Mouse (Mus musculus) neural tube, embryonic 11.5 days (tissue): ENCODE measurements at regions not wholly inside any gene's neighbourhood (a gene's known extent, or its start where the extent isn't known, plus 50 kb on each side); places are given as distances from the start of the nearest gene placed in this dataset.

Experiments
- ATAC-seq: fragments of 200-750 bp; cut with Nextera tagmentation; 2 replicates; pipeline ENCODE4 v1.8.0; 2017; ENCODE audit warnings: moderate number of reproducible peaks, mild to moderate bottlenecking, moderate TSS enrichment, moderate library complexity; ENCODE audit not compliant: insufficient read depth, low FRiP score, low TSS enrichment
- DNase-seq: peaks from one replicate; pipeline ENCODE4 v3.0.0-alpha.2; 2015; ENCODE audit warnings: low spot score
- H3K27ac ChIP-seq: fragments of 300-500 bp; sonication (generic); 2 replicates; pipeline ENCODE4 v1.5.1; 2014; ENCODE audit warnings: low read depth, mild to moderate bottlenecking, low read length
- H3K27me3 ChIP-seq: fragments of 300-500 bp; sonication (generic); 2 replicates; pipeline ENCODE4 v1.6.1; 2014; ENCODE audit warnings: mild to moderate bottlenecking, low read length, mixed read lengths; ENCODE audit not compliant: control insufficient read depth, insufficient read depth
- H3K36me3 ChIP-seq: fragments of 300-500 bp; sonication (generic); 2 replicates; pipeline ENCODE4 v1.6.1; 2014; ENCODE audit warnings: mild to moderate bottlenecking, low read length, moderate library complexity, mixed read lengths; ENCODE audit not compliant: control insufficient read depth, insufficient read depth
- H3K4me1 ChIP-seq: fragments of 300-500 bp; sonication (generic); 2 replicates; pipeline ENCODE4 v1.6.1; 2014; ENCODE audit warnings: low read length, mixed read lengths; ENCODE audit not compliant: control insufficient read depth, insufficient read depth
- H3K4me2 ChIP-seq: fragments of 300-500 bp; sonication (generic); 2 replicates; pipeline ENCODE4 v1.6.1; 2014; ENCODE audit warnings: low read depth, mild to moderate bottlenecking, moderate library complexity
- H3K4me3 ChIP-seq: fragments of 300-500 bp; sonication (generic); 2 replicates; pipeline ENCODE4 v1.5.1; 2014; ENCODE audit warnings: low read depth, low read length
- H3K9ac ChIP-seq: fragments of 300-500 bp; sonication (generic); 2 replicates; pipeline ENCODE4 v1.6.1; 2014; ENCODE audit warnings: mild to moderate bottlenecking, low read length
- H3K9me3 ChIP-seq: fragments of 300-500 bp; sonication (generic); 2 replicates; pipeline ENCODE4 v1.6.1; 2016; ENCODE audit warnings: low read length; ENCODE audit not compliant: control insufficient read depth
- WGBS: fragments of 180-500 bp; shearing (Covaris S2); extraction: QIAGEN DNeasy Blood & Tissue Kit; methylation state at CpG from one replicate; pipeline ENCODE4 v1.1.7; 2014; 5-methylcytosine and 5-hydroxymethylcytosine counted together

DNA sequence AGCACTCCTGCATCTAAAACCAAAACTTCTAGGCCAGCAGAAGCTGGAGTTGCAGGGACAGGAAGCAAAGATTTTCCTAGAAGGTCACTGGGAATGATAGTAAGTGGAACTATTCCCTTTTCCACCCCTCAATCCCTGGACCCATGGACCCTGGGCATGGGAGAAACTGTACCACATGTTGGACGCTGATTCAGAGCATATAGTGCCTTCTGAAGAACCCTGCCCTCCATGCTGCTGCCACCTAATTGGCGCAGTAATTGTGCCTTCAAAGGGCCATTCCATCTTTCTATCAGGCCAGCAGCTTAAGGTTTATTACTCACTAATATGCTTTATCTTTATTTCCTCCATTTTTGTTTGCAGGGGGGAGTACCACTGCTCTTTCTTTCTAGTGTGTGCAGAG, 516.8 kb downstream of the Plekhb2 start:
- DNase-seq: no peak
- no peak for ATAC-seq
- Histone ChIP-seq H3K4me3 (no peak overlapping the region), H3K36me3 (no peaks in the 10 kb centered on the region), H3K9me3 (no peaks in the 10 kb centered on the region), H3K9ac (no peak overlapping the region), H3K4me2 (no peak overlapping the region), H3K27ac (no peak overlapping the region), H3K4me1 (no peaks in the 10 kb centered on the region), H3K27me3 (no peaks in the 10 kb centered on the region)
- WGBS: 86% methylated on average over 2 of the region's 2 CpGs

DNA sequence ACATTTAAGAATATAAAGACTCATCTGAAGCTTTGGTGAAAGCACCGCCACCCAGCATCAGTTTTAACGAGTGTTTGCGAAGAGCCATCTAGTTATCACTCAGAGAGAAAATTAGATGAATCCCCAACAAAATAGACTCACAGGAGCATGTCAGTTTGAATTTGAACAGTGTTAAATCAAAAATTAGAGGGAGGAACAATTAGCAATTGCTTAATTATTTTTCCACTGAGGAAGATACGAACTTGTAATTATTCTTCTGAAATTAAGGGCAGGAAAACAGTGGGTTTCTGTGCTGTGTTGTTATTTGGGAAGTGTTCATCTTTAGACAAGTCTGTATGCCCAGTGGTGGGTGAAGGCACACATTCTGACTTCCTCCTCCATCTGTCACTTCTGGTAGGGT, 523.0 kb downstream of the Plekhb2 start:
- H3K27ac ChIP-seq: no peak overlapping the region
- no peaks in the 10 kb centered on the region for H3K4me1 ChIP-seq
- no peak for ATAC-seq
- H3K36me3 ChIP-seq: no peaks in the 10 kb centered on the region
- H3K27me3 ChIP-seq: no peaks in the 10 kb centered on the region
- no peak overlapping the region for H3K4me2 ChIP-seq
- no peaks in the 10 kb centered on the region for H3K9me3 ChIP-seq
- no peak overlapping the region for H3K4me3 ChIP-seq
- H3K9ac ChIP-seq: no peak overlapping the region
- 92% methylated on average over 4 of the region's 4 CpGs for WGBS
- DNase-seq: no peak

DNA sequence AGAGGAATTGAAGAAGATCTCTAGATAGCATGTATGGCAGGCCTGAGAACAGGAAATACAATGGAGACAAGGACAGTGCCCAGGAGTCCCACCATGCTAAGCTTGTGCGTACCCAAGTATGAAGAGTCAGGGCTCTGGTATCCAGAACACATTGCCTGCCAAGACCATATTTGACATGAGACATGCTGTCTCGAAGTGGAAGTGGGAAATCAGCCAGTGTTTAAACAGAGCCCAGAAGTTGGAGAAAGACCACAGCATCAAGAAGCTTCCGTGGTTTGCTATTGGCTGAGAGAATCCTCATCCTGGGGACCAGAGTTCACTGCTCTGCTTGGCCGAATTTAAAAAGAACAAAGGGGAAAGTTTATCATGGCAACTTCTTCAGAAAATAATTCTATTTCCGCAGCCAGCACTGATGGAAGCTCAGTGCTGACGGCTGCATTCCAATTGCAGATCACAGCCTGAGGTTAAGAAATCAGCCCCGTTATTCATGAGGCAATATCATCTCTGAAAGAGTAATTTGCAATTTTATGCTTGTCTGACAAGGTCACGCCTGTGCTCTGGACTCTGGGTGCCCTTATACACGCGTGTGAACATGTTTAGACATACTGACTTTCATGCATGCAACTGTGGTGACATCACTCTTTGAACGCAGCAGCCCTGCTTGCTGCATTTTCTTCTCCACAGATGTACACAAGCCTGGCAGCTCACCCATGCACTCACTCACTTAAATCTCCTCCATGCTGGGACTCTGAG, 531.0 kb downstream of the Plekhb2 start:
- no peaks in the 10 kb centered on the region for H3K9me3 ChIP-seq
- H3K9ac ChIP-seq: no peak overlapping the region
- no peak overlapping the region for H3K27ac ChIP-seq
- DNase-seq: no peak
- no peaks in the 10 kb centered on the region for H3K4me1 ChIP-seq
- H3K27me3 ChIP-seq: no peaks in the 10 kb centered on the region
- H3K4me2 ChIP-seq: no peak overlapping the region
- no peaks in the 10 kb centered on the region for H3K36me3 ChIP-seq
- 79% methylated on average over 11 of the region's 11 CpGs for WGBS
- ATAC-seq: no peak
- H3K4me3 ChIP-seq: no peak overlapping the region

DNA sequence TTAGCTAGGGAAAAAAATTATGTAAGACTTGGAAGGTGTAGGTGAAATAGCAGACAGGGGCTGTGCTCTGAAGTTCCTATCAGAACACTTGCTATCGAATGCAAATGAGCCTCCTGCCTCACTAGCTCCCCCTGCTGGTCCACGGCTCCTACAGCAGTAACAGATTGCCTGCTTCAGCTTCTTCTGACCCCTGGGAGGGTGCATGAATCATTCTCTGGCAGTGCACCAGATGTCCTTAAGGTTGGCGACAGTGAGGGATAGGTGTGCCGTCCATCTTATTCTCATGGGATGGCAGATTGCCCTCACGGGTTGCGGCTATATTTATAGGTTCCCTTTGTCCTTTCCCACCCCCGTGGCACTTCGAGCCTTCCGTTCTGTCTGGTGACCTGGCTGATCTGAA, 535.7 kb downstream of the Plekhb2 start:
- 13% methylated on average over 9 of the region's 9 CpGs for WGBS
- no peak overlapping the region for H3K27ac ChIP-seq
- ATAC-seq: peak; percentile 80

DNA sequence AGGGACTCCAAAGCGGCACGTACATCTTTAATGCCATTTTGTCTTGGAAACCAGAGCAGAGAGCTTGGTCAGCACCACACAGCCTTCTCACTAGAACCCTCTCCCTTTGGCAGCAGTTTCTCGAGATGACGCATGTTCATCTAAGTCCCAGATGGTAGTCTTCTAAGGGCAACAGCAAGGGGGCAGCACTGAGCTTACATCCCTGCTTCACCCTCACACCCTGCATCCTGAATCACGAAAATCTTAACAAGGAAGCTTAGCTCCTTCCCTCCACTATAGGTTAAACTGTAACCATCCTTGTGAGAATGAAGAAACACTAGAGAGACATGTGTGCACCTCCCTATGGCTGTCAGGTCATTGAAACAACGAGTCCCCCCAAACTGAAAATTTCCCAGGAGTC, 538.4 kb downstream of the Plekhb2 start:
- no peaks in the 10 kb centered on the region for H3K9me3 ChIP-seq
- no peak overlapping the region for H3K27ac ChIP-seq
- H3K4me1 ChIP-seq: no peaks in the 10 kb centered on the region
- no peak overlapping the region for H3K9ac ChIP-seq
- ATAC-seq (no peak; the same call in 1 of the 2 replicates), DNase-seq (peak; percentile 66)
- 29% methylated on average over 6 of the region's 6 CpGs for WGBS
- no peaks in the 10 kb centered on the region for H3K27me3 ChIP-seq
- H3K4me2 ChIP-seq: no peak overlapping the region
- H3K36me3 ChIP-seq: no peaks in the 10 kb centered on the region
- H3K4me3 ChIP-seq: no peak overlapping the region

More for the DNA sequence above, 535.7 kb downstream of the Plekhb2 start:
- H3K9ac ChIP-seq: no peak overlapping the region
- no peak overlapping the region for H3K4me2 ChIP-seq
- no peaks in the 10 kb centered on the region for H3K9me3 ChIP-seq
- no peak overlapping the region for H3K4me3 ChIP-seq
- no peaks in the 10 kb centered on the region for H3K36me3 ChIP-seq
- H3K27me3 ChIP-seq: no peaks in the 10 kb centered on the region
- DNase-seq: peak; percentile 88
- H3K4me1 ChIP-seq: no peaks in the 10 kb centered on the region

DNA sequence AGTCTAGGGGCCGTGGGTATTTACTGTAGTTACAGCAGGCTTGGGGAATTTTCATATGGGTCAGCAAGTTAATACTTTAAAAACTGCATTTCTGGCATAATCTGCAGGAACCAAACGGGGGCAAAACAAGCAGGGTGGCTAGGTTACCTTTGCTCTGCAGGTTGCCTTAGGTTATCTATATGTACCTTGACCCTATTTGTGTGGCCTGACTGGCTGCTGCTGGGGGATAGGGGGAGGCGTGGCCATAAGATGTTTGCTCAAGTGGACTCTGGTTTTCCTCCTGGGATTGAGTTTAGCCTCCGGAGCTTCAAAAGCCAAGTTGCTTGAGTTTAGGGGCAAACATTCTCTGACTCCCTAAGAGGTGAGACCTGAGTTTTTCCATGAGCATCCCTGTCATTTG, 540.6 kb downstream of the Plekhb2 start:
- H3K9ac ChIP-seq: no peak overlapping the region
- no peaks in the 10 kb centered on the region for H3K27me3 ChIP-seq
- H3K4me3 ChIP-seq: no peak overlapping the region
- H3K36me3 ChIP-seq: no peaks in the 10 kb centered on the region
- 88% methylated on average over 4 of the region's 4 CpGs for WGBS
- no peaks in the 10 kb centered on the region for H3K9me3 ChIP-seq
- no peak overlapping the region for H3K27ac ChIP-seq
- no peaks in the 10 kb centered on the region for H3K4me1 ChIP-seq
- no peak overlapping the region for H3K4me2 ChIP-seq
- DNase-seq (no peak), ATAC-seq (no peak)

DNA sequence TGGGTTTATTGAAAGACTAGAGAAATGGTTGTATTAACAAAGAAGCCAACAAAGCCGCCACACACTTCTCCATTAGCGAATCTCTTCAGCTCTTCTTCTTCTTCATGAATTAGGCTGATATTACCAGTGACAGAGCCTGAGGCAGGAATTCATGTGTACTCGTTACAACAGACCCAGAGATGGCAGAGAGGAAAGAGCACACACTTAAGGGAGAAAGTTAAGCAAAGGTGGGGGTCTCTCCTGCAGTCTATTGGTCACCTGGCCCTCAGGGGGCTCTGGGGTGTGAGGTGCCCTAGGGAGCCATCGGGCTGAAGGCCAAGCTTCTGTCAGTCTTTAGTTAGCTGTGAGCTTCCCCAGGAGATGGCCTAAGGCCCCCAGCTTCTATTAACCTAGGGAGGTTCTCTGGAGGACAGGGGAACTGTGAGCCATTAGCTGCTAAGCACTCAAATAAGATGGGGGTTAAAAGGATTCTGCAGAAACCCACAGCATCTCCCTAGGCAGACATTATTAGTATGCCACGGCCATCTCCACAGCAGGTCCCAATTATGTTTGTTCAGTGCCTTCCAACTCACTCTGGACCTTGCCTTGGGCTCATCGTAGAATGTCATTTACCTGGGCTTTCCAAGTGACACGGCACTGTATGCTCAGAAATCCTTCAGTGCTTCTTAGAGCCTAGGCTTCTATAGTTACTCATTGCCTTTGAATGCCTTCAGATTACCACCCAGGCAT, 541.2 kb downstream of the Plekhb2 start:
- H3K4me2 ChIP-seq: no peak overlapping the region
- no peak overlapping the region for H3K4me3 ChIP-seq
- H3K9me3 ChIP-seq: no peaks in the 10 kb centered on the region
- no peak for DNase-seq
- 71% methylated on average over 7 of the region's 7 CpGs for WGBS
- H3K27me3 ChIP-seq: no peaks in the 10 kb centered on the region
- H3K4me1 ChIP-seq: no peaks in the 10 kb centered on the region
- no peak overlapping the region for H3K27ac ChIP-seq
- H3K9ac ChIP-seq: no peak overlapping the region
- no peaks in the 10 kb centered on the region for H3K36me3 ChIP-seq
- ATAC-seq: no peak

DNA sequence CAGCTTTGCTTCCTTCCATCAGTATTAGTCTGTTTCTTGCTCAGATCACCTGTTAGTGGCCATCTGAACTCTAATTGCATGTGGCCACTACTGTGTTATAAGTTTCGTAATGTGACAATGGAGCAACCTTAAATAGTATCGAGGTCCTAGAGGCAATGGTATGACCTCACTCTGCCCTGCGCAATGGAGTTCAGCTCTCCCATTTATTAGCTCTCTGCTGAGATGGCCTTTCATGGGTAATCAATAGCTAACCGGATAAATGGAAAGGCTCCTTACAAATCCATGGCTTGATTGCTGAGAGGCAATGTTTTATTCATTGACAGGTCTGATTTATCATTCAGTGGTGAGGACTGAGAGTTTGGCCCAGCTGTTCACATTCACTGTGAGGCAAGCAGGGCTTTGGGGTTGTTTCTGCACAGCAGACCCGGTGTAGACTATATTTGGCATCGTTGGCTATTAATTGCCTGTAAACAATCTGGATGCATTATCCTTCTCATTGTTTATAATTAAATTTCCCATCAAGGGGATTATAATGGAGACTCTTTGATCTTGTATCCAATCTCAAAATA, 543.9 kb downstream of the Plekhb2 start:
- Histone ChIP-seq H3K9ac (no peak overlapping the region), H3K27me3 (no peaks in the 10 kb centered on the region), H3K4me1 (no peaks in the 10 kb centered on the region), H3K36me3 (no peaks in the 10 kb centered on the region), H3K4me2 (no peak overlapping the region), H3K9me3 (no peaks in the 10 kb centered on the region), H3K4me3 (no peak overlapping the region), H3K27ac (no peak overlapping the region)
- 46% methylated on average over 6 of the region's 6 CpGs for WGBS
- DNase-seq: no peak
- ATAC-seq: no peak; the same call in 1 of the 2 replicates
